Mouse (Mus musculus) small intestine, adult 2 months (tissue): ENCODE measurements around the gene Dctn5. TPM values are rescaled to one million over a fixed set of nuclear protein-coding genes. Genes with fewer than 3 reads are reported as not detected.

Source experiments
- H3K27ac ChIP-seq: fragments of 200-500 bp; 2 replicates; pipeline ENCODE4 v1.5.1; 2012; ENCODE audit warnings: low read depth, low read length, control low read depth, inconsistent platforms; ENCODE audit not compliant: insufficient read depth
- H3K27me3 ChIP-seq: fragments of 200-500 bp; 2 replicates; pipeline ENCODE4 v1.6.1; 2012; ENCODE audit warnings: mild to moderate bottlenecking, moderate library complexity, low read length, inconsistent platforms; ENCODE audit not compliant: control insufficient read depth, insufficient read depth
- H3K36me3 ChIP-seq: fragments of 200-500 bp; 2 replicates; pipeline ENCODE4 v1.6.1; 2012; ENCODE audit warnings: mild to moderate bottlenecking, low read length, control low read depth, inconsistent platforms; ENCODE audit not compliant: control insufficient read depth, insufficient read depth
- H3K4me1 ChIP-seq: fragments of 200-500 bp; 2 replicates; pipeline ENCODE4 v1.6.1; 2012; ENCODE audit warnings: low read length, inconsistent platforms, mixed read lengths; ENCODE audit not compliant: control insufficient read depth, insufficient read depth, insufficient read length
- H3K4me3 ChIP-seq: fragments of 200-500 bp; 2 replicates; pipeline ENCODE4 v1.5.1; 2012; ENCODE audit warnings: low read depth, mild to moderate bottlenecking, control low read depth, inconsistent platforms, low read length, moderate library complexity
- CTCF ChIP-seq: fragments of 200-500 bp; IDR thresholded peaks from 2 replicates; pipeline ENCODE4 v1.5.1; 2012; ENCODE audit warnings: low read depth, mild to moderate bottlenecking, control low read depth, inconsistent platforms, low read length, moderate library complexity, mixed read lengths; ENCODE audit not compliant: insufficient replicate concordance, insufficient read length; ENCODE audit errors: extremely low read depth
- POLR2A ChIP-seq: fragments of 200-500 bp; IDR thresholded peaks from 2 replicates; pipeline ENCODE4 v1.6.1; 2012; ENCODE audit warnings: low read depth, mild to moderate bottlenecking, control low read depth, inconsistent platforms, low read length, moderate library complexity
- WGBS: fragments of 180-500 bp; shearing (Covaris S2); methylation state at CpG from one replicate; pipeline ENCODE4 v1.1.7; 2018; 5-methylcytosine and 5-hydroxymethylcytosine counted together
- polyA plus RNA-seq: library from polyadenylated mRNA; depleted of rRNA; stranded (reverse); fragments of >200 nt; gene quantifications from 2 replicates; pipeline ENCODE4 v1.2.3, GENCODE M21; 2012

Dctn5 gene
- polyA plus RNA-seq, 1 experiment, result 54.3 TPM

DNA sequence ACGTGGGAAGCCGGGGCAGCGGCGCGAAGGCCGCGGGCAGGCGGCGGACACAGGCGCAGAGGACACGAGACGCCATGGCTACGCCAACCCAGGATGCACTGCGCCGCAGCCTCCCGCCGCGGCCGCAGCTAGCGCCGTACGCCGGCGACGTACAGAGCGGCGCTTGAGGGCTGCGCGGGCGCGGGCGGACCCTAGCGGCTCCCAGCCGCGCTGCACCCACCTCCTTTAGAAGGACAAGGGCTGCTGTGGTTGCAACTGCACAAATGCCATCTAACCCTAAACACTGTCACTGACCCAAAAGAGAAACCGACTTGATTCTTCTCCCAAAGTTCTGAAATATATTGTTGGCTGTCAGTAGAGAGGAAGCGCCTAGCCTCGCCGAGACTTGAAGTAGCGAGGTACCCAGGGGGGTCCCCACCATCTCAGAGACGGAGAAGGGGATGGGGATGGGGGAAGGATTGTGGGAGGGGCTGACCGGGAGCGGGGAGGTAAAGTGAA is 31.0 kb upstream of the Dctn5 start, which contains the start of gene Ndufab1:
Ndufab1 (minus strand) TSS at position 140 of the 498 bp plus-strand sequence.
- peak; percentile 79 for TF ChIP-seq CTCF
- 0 out of 2 replicates have a peak, but pooled peaks have one; percentile 25 for TF ChIP-seq POLR2A
- Histone ChIP-seq H3K4me1 (peaks cover 9% of the 10 kb centered on the region; the same call in 1 of the 2 replicates), H3K27ac (peak within 1 kb of the TSS; percentile 51), H3K4me3 (peak within 1 kb of the TSS; percentile 94), H3K36me3 (peaks cover 16% of the 10 kb centered on the region), H3K27me3 (no peaks in the 10 kb centered on the region)
- WGBS, result 1% methylated on average over 43 of the region's 43 CpGs

DNA sequence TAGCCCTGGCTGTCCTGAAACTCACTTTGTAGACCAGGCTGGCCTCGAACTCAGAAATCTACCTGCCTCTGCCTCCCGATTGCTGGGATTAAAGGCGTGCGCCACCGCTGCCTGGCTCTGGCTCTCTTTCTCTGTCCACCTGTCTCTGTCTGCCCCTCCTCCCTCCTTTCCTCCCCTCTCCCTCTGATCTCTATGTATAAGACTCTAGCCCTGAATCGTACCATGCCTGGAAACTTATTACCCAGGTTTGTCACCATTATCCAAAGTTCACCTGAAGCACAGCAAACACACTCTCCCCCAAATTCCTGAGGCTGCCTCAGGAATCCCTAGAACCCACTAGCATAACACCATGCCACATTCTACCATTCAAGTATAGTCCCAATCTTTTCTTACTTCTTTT is 24.6 kb upstream of the Dctn5 start:
- H3K4me1 ChIP-seq, result no peaks in the 10 kb centered on the region
- no peaks in the 10 kb centered on the region for H3K27me3 ChIP-seq
- 92% methylated on average over 6 of the region's 6 CpGs for WGBS
- H3K27ac ChIP-seq, result no peak overlapping the region
- no peak overlapping the region for H3K4me3 ChIP-seq
- peaks cover 14% of the 10 kb centered on the region for H3K36me3 ChIP-seq
- TF ChIP-seq CTCF, result no peak
- TF ChIP-seq POLR2A, result no peak

GRCm38 (mm10) chr7:122123518-122123917 is 9.3 kb upstream of the Dctn5 start:
- Histone ChIP-seq H3K4me3 (no peak overlapping the region), H3K27me3 (no peaks in the 10 kb centered on the region), H3K27ac (no peak overlapping the region), H3K36me3 (peaks cover 11% of the 10 kb centered on the region), H3K4me1 (no peaks in the 10 kb centered on the region)
- TF ChIP-seq POLR2A, result no peak
- no peak for TF ChIP-seq CTCF
- 72% methylated on average over 4 of the region's 4 CpGs for WGBS

GRCm38 (mm10) chr7:122125636-122126035 is 7.2 kb upstream of the Dctn5 start:
- Histone ChIP-seq H3K4me3 (no peak overlapping the region), H3K4me1 (no peaks in the 10 kb centered on the region), H3K27me3 (no peaks in the 10 kb centered on the region), H3K27ac (no peak overlapping the region), H3K36me3 (peaks cover 9% of the 10 kb centered on the region)
- 77% methylated on average over 8 of the region's 8 CpGs for WGBS
- TF ChIP-seq CTCF (no peak), POLR2A (no peak)

- no peak overlapping the region for H3K27ac ChIP-seq
- WGBS, result 86% methylated on average over 11 of the region's 11 CpGs
- TF ChIP-seq POLR2A (no peak), CTCF (no peak)
- H3K27me3 ChIP-seq, result no peaks in the 10 kb centered on the region
- H3K4me3 ChIP-seq, result no peak overlapping the region
- peaks cover 7% of the 10 kb centered on the region for H3K36me3 ChIP-seq
- H3K4me1 ChIP-seq, result no peaks in the 10 kb centered on the region
These were observed 5.9 kb upstream of the Dctn5 start for GRCm38 (mm10) chr7:122126946-122127345.

DNA sequence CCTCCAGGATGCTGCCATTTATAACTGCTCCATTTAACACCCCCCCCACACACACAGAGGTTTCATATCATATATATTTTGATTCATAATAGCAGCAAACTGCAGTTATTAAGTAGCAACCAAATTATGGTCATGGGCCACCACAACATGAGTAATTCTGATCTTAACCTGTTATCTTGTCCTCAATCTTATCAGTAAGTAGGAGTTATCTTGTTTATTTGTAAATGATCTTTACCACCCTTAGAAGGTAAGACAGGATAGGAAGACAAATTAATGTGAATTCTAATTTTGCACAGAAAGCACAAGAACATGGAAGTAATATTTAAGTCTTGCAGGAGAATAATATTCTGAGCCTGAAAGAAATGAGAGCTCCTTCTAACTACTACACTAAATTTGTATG is 1.0 kb upstream of the Dctn5 start:
- H3K27ac ChIP-seq, result no peak overlapping the region
- H3K4me3 ChIP-seq, result no peak overlapping the region
- TF ChIP-seq POLR2A, result no peak
- TF ChIP-seq CTCF, result no peak
- H3K4me1 ChIP-seq, result no peaks in the 10 kb centered on the region; the same call in 1 of the 2 replicates
- H3K36me3 ChIP-seq, result peaks cover 12% of the 10 kb centered on the region
- H3K27me3 ChIP-seq, result no peaks in the 10 kb centered on the region

- Histone ChIP-seq H3K27me3 (no peaks in the 10 kb centered on the region), H3K4me3 (peak overlapping the region; percentile 83), H3K36me3 (peaks cover 19% of the 10 kb centered on the region), H3K4me1 (no peaks in the 10 kb centered on the region; the same call in 1 of the 2 replicates), H3K27ac (peak overlapping the region; percentile 36; the same call in 1 of the 2 replicates)
- WGBS, result 8% methylated on average over 8 of the region's 8 CpGs
- TF ChIP-seq CTCF (no peak), POLR2A (no peak)
These were observed 441 bp downstream of the Dctn5 start for GRCm38 (mm10) chr7:122133338-122133625.
